Mouse (Mus musculus): Measurements from ENCODE around the gene Dlec1.

- TF ChIP-seq EP300 (IDR thresholded peaks at IDR 0.05) (no peak), CTCF (IDR thresholded peaks at IDR 0.05) (no peak)
These were observed 15.0 kb upstream of the Dlec1 start for GRCm38 (mm10) chr9:119087309-119087708.

All from lung, postnatal 0 days (tissue).